Mouse (Mus musculus) intestine, embryonic 16.5 days (tissue): ENCODE results near the gene Zswim7. TPM values are rescaled to one million over a fixed set of nuclear protein-coding genes. Genes with fewer than 3 reads are reported as not detected.
A peak's percentile ranks its signal among the peaks of the same experiment; 100 is the strongest.

Experiments
- ATAC-seq: fragments of 200-750 bp; cut with Nextera tagmentation; 2 replicates; pipeline ENCODE4 v1.8.0; 2017; ENCODE audit warnings: moderate TSS enrichment, moderate library complexity
- H3K27ac ChIP-seq: fragments of 300-500 bp; sonication (generic); 2 replicates; pipeline ENCODE4 v1.5.1; 2014; ENCODE audit warnings: mild to moderate bottlenecking, low read length
- H3K27me3 ChIP-seq: fragments of 300-500 bp; sonication (generic); replicated peaks from 2 replicates; pipeline ENCODE4 v1.6.1; 2014; ENCODE audit warnings: low read length, control low read depth, mixed read lengths; ENCODE audit not compliant: control insufficient read depth, insufficient read depth
- H3K36me3 ChIP-seq: fragments of 300-500 bp; sonication (generic); 2 replicates; pipeline ENCODE4 v1.6.1; 2014; ENCODE audit warnings: low read length, control low read depth; ENCODE audit not compliant: control insufficient read depth, insufficient read depth
- H3K4me1 ChIP-seq: fragments of 300-500 bp; sonication (generic); 2 replicates; pipeline ENCODE4 v1.6.1; 2014; ENCODE audit warnings: low read length, control low read depth, mixed read lengths; ENCODE audit not compliant: control insufficient read depth, insufficient read depth
- H3K4me2 ChIP-seq: fragments of 300-500 bp; sonication (generic); 2 replicates; pipeline ENCODE4 v1.6.1; 2014; ENCODE audit warnings: low read depth, low read length, control low read depth
- H3K4me3 ChIP-seq: fragments of 300-500 bp; sonication (generic); 2 replicates; pipeline ENCODE4 v1.5.1; 2014; ENCODE audit warnings: mild to moderate bottlenecking, low read length
- H3K9ac ChIP-seq: fragments of 300-500 bp; sonication (generic); 2 replicates; pipeline ENCODE4 v1.6.1; 2014; ENCODE audit warnings: low read depth, low read length
- H3K9me3 ChIP-seq: fragments of 300-500 bp; sonication (generic); 2 replicates; pipeline ENCODE4 v1.6.1; 2016; ENCODE audit warnings: low read length, control low read depth; ENCODE audit not compliant: control insufficient read depth
- WGBS: fragments of 180-500 bp; shearing (Covaris S2); extraction: QIAGEN DNeasy Blood & Tissue Kit; methylation state at CpG from one replicate; pipeline ENCODE4 v1.1.7; 2014; 5-methylcytosine and 5-hydroxymethylcytosine counted together
- polyA plus RNA-seq: library from polyadenylated mRNA; unstranded; fragments of >200 nt; fragmentation: Nextera tagmentation; extraction: Ambion mirVana; gene quantifications from 2 replicates; pipeline ENCODE4 v1.2.1, GENCODE M21; 2015

Gene Zswim7
- polyA plus RNA-seq, result 26.1 and 28.0 TPM in 2 replicates

- 0 out of 2 replicates have a peak, but pooled peaks cover 6% of the 10 kb centered on the region for H3K4me1 ChIP-seq
- H3K9me3 ChIP-seq, result no peaks in the 10 kb centered on the region
- peak within 1 kb of the TSS; percentile 89 for H3K27ac ChIP-seq
- H3K4me2 ChIP-seq, result peak within 1 kb of the TSS; percentile 85
- H3K36me3 ChIP-seq, result peaks cover 4% of the 10 kb centered on the region; the same call in 1 of the 2 replicates
- no peaks in the 10 kb centered on the region for H3K27me3 ChIP-seq
- ATAC-seq, result peak; percentile 94
- H3K4me3 ChIP-seq, result peak within 1 kb of the TSS; percentile 91
- H3K9ac ChIP-seq, result peak within 1 kb of the TSS; percentile 87
- WGBS, result under 1% methylated on average over 68 of the region's 68 CpGs
Measured at GRCm38 (mm10) chr11:62280675-62281600, at the start of gene Zswim7, which contains the start of gene Ttc19. Zswim7 (minus strand) TSS chr11:62281375. Ttc19 (plus strand) TSS chr11:62281473.

DNA sequence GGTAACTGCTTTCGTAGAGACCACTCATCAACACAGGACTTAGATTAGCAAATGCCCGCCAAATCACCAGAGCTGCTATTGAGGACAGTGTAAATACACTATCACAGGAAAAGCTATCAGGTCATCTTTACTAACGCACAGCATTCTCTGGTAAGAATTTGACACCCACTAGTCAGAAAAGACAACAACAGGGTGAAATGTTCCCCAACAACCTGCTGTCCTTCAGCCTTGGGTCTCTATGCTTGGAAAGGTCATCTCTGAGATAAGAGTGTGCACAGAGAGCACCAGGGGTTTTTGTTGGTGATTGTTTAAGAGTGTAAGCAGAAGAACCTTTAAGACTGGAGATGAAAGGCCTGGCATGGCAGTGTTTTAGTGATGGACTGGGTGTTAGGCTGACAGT is 42.5 kb upstream of the Zswim7 start:
- WGBS, result 80% methylated on average over 3 of the region's 3 CpGs
- no peak for ATAC-seq
- H3K4me3 ChIP-seq, result no peak overlapping the region

DNA sequence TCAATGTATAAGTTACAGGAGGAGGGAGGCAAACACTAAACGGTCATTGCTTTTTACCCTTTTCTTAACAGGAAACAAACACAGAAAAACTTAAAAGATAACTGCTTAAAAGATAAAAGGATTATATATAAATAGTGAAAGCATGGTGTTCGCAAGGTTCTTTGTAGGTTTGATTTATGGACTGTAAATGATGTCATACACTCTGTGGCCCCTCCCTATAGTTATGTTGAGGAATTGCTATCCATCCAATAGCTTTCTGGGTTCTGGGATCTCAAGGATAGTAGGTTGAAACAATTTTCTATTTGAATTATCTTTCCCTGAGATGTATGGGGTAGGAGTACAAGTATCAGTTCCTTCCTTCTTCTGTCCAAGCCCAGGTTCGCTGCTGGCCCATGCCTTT is 38.9 kb upstream of the Zswim7 start:
- WGBS, result 64% methylated on average over 3 of the region's 3 CpGs
- H3K4me3 ChIP-seq, result no peak overlapping the region
- peaks cover 15% of the 10 kb centered on the region for H3K36me3 ChIP-seq
- no peak overlapping the region for H3K27ac ChIP-seq
- no peak overlapping the region for H3K9ac ChIP-seq
- no peaks in the 10 kb centered on the region for H3K4me1 ChIP-seq
- no peaks in the 10 kb centered on the region for H3K9me3 ChIP-seq
- ATAC-seq, result peak; percentile 83
- H3K4me2 ChIP-seq, result no peak overlapping the region
- no peaks in the 10 kb centered on the region for H3K27me3 ChIP-seq

More for the DNA sequence above, 42.5 kb upstream of the Zswim7 start:
- Histone ChIP-seq H3K4me2 (no peak overlapping the region), H3K27ac (no peak overlapping the region), H3K9me3 (no peaks in the 10 kb centered on the region), H3K27me3 (no peaks in the 10 kb centered on the region), H3K9ac (no peak overlapping the region), H3K4me1 (no peaks in the 10 kb centered on the region), H3K36me3 (peaks cover 14% of the 10 kb centered on the region)

- no peak for ATAC-seq
- H3K4me2 ChIP-seq, result no peak overlapping the region
- no peak overlapping the region for H3K4me3 ChIP-seq
- H3K36me3 ChIP-seq, result peaks cover 19% of the 10 kb centered on the region
- H3K9me3 ChIP-seq, result no peaks in the 10 kb centered on the region
- WGBS, result 88% methylated on average over 11 of the region's 11 CpGs
- no peak overlapping the region for H3K27ac ChIP-seq
- no peaks in the 10 kb centered on the region for H3K4me1 ChIP-seq
- H3K9ac ChIP-seq, result no peak overlapping the region
- no peaks in the 10 kb centered on the region for H3K27me3 ChIP-seq
Measured at GRCm38 (mm10) chr11:62317746-62318145, 36.6 kb upstream of the Zswim7 start.

- Histone ChIP-seq H3K9me3 (no peaks in the 10 kb centered on the region), H3K4me2 (no peak overlapping the region), H3K27me3 (no peaks in the 10 kb centered on the region), H3K36me3 (0 out of 2 replicates have a peak, but pooled peaks cover 12% of the 10 kb centered on the region), H3K27ac (no peak overlapping the region), H3K9ac (no peak overlapping the region), H3K4me3 (no peak overlapping the region), H3K4me1 (no peaks in the 10 kb centered on the region)
- WGBS, result 87% methylated on average over 5 of the region's 5 CpGs
- ATAC-seq, result no peak
Measured at GRCm38 (mm10) chr11:62314984-62315383, 33.8 kb upstream of the Zswim7 start.

GRCm38 (mm10) chr11:62309296-62309695 is 28.1 kb upstream of the Zswim7 start:
- 0 out of 2 replicates have a peak, but pooled peaks cover 4% of the 10 kb centered on the region for H3K36me3 ChIP-seq
- H3K9ac ChIP-seq, result no peak overlapping the region
- no peaks in the 10 kb centered on the region for H3K9me3 ChIP-seq
- no peak overlapping the region for H3K4me3 ChIP-seq
- WGBS, result 91% methylated on average over 2 of the region's 2 CpGs
- no peaks in the 10 kb centered on the region for H3K27me3 ChIP-seq
- H3K27ac ChIP-seq, result no peak overlapping the region
- ATAC-seq, result no peak
- H3K4me2 ChIP-seq, result no peak overlapping the region
- H3K4me1 ChIP-seq, result no peaks in the 10 kb centered on the region

GRCm38 (mm10) chr11:62305866-62306265 is 24.7 kb upstream of the Zswim7 start:
- H3K27ac ChIP-seq, result no peak overlapping the region
- H3K4me1 ChIP-seq, result no peaks in the 10 kb centered on the region
- no peak for ATAC-seq
- H3K4me3 ChIP-seq, result no peak overlapping the region
- WGBS, result 98% methylated on average over 2 of the region's 2 CpGs
- H3K9ac ChIP-seq, result no peak overlapping the region
- H3K4me2 ChIP-seq, result no peak overlapping the region
- H3K27me3 ChIP-seq, result no peaks in the 10 kb centered on the region
- no peaks in the 10 kb centered on the region for H3K9me3 ChIP-seq
- no peaks in the 10 kb centered on the region for H3K36me3 ChIP-seq

- Histone ChIP-seq H3K27ac (no peak overlapping the region), H3K4me1 (no peaks in the 10 kb centered on the region), H3K27me3 (no peaks in the 10 kb centered on the region), H3K9me3 (no peaks in the 10 kb centered on the region), H3K4me3 (no peak overlapping the region), H3K36me3 (no peaks in the 10 kb centered on the region), H3K4me2 (no peak overlapping the region), H3K9ac (no peak overlapping the region)
- 89% methylated on average over 6 of the region's 6 CpGs for WGBS
- no peak for ATAC-seq
Measured at GRCm38 (mm10) chr11:62298883-62299282, 17.7 kb upstream of the Zswim7 start.

DNA sequence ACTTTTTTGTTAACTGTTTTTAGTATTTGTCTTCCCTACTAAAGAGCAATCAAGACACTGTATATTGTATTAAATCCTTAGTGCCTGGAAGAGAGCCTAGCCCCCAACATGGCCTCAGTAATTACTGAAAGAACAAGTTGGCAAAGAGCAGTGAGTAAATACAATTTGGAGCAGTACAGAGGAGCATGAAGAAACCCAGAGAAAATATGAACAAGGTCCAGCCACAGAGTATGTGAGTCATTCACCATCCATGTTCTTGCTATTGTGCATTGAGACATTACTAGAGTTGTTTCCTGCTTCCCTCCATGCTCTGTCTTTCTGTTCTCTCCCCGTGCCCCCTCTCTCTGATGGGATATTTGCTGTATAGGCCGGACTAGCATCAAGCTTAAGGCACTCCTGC is 12.9 kb upstream of the Zswim7 start:
- no peak overlapping the region for H3K4me3 ChIP-seq
- H3K36me3 ChIP-seq, result no peaks in the 10 kb centered on the region; the same call in 1 of the 2 replicates

More for the DNA sequence above, 12.9 kb upstream of the Zswim7 start:
- Histone ChIP-seq H3K9ac (no peak overlapping the region), H3K4me1 (no peaks in the 10 kb centered on the region), H3K4me2 (no peak overlapping the region), H3K9me3 (no peaks in the 10 kb centered on the region), H3K27ac (no peak overlapping the region), H3K27me3 (no peaks in the 10 kb centered on the region)
- ATAC-seq, result no peak
- 83% methylated on average over 2 of the region's 2 CpGs for WGBS
